Mouse (Mus musculus): Measurements from ENCODE around the gene Cars.

The Cars gene

DNA sequence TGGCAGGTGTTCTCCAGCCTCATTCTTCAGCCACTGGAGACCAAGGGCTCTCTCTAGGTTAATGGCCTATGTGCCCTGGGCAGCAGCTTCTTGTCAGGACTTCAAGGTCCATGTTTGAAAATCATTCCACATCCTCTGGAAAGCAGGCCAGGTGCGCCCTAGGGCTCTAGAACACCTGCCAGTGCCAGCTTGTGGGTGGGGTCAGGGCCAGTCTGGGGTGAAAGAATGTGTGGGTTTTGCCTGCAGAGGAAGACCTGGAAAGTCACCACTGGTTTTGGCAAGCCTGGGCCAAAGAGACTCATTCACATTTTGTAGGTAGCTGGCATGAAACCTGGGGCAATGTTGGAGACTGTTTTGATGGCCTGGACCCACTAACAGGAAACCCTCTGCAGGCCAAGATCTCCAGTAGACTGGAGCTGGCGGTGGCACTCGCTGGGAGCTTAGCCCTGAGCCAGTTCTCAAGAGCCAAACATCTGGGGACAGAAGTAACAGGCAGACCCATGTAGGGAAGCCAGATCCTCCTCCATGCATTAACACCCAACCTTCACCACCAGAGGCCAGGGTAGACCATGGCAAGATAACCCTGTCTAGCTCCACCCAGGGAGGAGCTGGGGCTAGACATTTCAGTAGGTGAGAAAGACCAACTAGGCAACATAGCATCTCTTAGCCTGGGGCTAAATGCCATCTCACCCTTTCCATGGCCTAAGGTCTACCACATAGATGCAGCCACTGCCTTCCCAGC lies 89.1 kb downstream of the Cars start:
- no peak for DNase-seq

GRCm38 (mm10) chr7:143509566-143509965 lies 90.3 kb downstream of the Cars start:
- DNase-seq: no peak

Data from spleen, adult 18-20 months (tissue).